Mouse (Mus musculus): ENCODE results near the gene Ccdc40. TPM values are rescaled to one million over a fixed set of nuclear protein-coding genes. Genes with fewer than 3 reads are reported as not detected.
A peak's percentile ranks its signal among the peaks of the same experiment; 100 is the strongest.

Ccdc40 gene
- total and polyA plus RNA-seq, 2 experiments, result 0.09 TPM; not detected in 1

GRCm38 (mm10) chr11:119210321-119211100 lies 17.9 kb upstream of the Ccdc40 start:
- H3K27ac ChIP-seq (replicated peaks; ENCODE audit: insufficient read depth, low read depth, low read length), result no peak overlapping the region
- no peaks in the 10 kb centered on the region for H3K36me3 ChIP-seq (ENCODE audit: control insufficient read depth, insufficient read depth, low read length)
- no peaks in the 10 kb centered on the region for H3K27me3 ChIP-seq (ENCODE audit: control insufficient read depth, insufficient read depth, low read length)
- peak; percentile 75 for DNase-seq (ENCODE audit: extremely low read depth, low read depth, low spot score)
- WGBS, result 53% methylated on average over 32 of the region's 32 CpGs
- TF ChIP-seq POLR2A (IDR thresholded peaks at IDR 0.05; ENCODE audit: extremely low read depth, insufficient read depth, low read length) (no peak), CTCF (IDR thresholded peaks at IDR 0.05; ENCODE audit: low read depth, low read length) (no peak)
- H3K4me3 ChIP-seq (ENCODE audit: insufficient read depth, low read depth, low read length), result no peak overlapping the region
- no peak overlapping the region for H3K9ac ChIP-seq (ENCODE audit: low read depth, low read length)
- no peaks in the 10 kb centered on the region for H3K79me2 ChIP-seq (ENCODE audit: control insufficient read depth, insufficient read depth, low read length)
- H3K4me1 ChIP-seq (ENCODE audit: control insufficient read depth, insufficient read depth, low read length), result peaks cover 16% of the 10 kb centered on the region; the same call in 1 of the 2 replicates

GRCm38 (mm10) chr11:119211604-119212309 lies 16.6 kb upstream of the Ccdc40 start:
- Histone ChIP-seq H3K4me3 (ENCODE audit: insufficient read depth, low read depth, low read length) (no peak overlapping the region), H3K27ac (replicated peaks; ENCODE audit: insufficient read depth, low read depth, low read length) (no peak overlapping the region), H3K27me3 (ENCODE audit: control insufficient read depth, insufficient read depth, low read length) (no peaks in the 10 kb centered on the region), H3K4me1 (ENCODE audit: control insufficient read depth, insufficient read depth, low read length) (peaks cover 24% of the 10 kb centered on the region), H3K79me2 (ENCODE audit: control insufficient read depth, insufficient read depth, low read length) (no peaks in the 10 kb centered on the region), H3K9ac (ENCODE audit: low read depth, low read length) (no peak overlapping the region), H3K36me3 (ENCODE audit: control insufficient read depth, insufficient read depth, low read length) (no peaks in the 10 kb centered on the region)
- DNase-seq (ENCODE audit: extremely low read depth, low read depth, low spot score), result no peak
- no peak for TF ChIP-seq CTCF (IDR thresholded peaks at IDR 0.05; ENCODE audit: low read depth, low read length)
- no peak for TF ChIP-seq POLR2A (IDR thresholded peaks at IDR 0.05; ENCODE audit: extremely low read depth, insufficient read depth, low read length)
- 97% methylated on average over 21 of the region's 21 CpGs for WGBS

- Histone ChIP-seq H3K9ac (ENCODE audit: low read depth, low read length) (no peak overlapping the region), H3K4me1 (ENCODE audit: control insufficient read depth, insufficient read depth, low read length) (peaks cover 32% of the 10 kb centered on the region), H3K79me2 (ENCODE audit: control insufficient read depth, insufficient read depth, low read length) (no peaks in the 10 kb centered on the region), H3K4me3 (ENCODE audit: insufficient read depth, low read depth, low read length) (no peak overlapping the region), H3K27me3 (ENCODE audit: control insufficient read depth, insufficient read depth, low read length) (no peaks in the 10 kb centered on the region), H3K36me3 (ENCODE audit: control insufficient read depth, insufficient read depth, low read length) (no peaks in the 10 kb centered on the region), H3K27ac (replicated peaks; ENCODE audit: insufficient read depth, low read depth, low read length) (peak overlapping the region; percentile 74)
- 21% methylated on average over 19 of the region's 19 CpGs for WGBS
- TF ChIP-seq POLR2A (IDR thresholded peaks at IDR 0.05; ENCODE audit: extremely low read depth, insufficient read depth, low read length), result no peak
- no peak for TF ChIP-seq CTCF (IDR thresholded peaks at IDR 0.05; ENCODE audit: low read depth, low read length)
- peak; percentile 85 for DNase-seq (ENCODE audit: extremely low read depth, low read depth, low spot score)
These were observed 15.0 kb upstream of the Ccdc40 start for GRCm38 (mm10) chr11:119213166-119213885.

GRCm38 (mm10) chr11:119215038-119215904 lies 13.1 kb upstream of the Ccdc40 start:
- Histone ChIP-seq H3K4me3 (ENCODE audit: insufficient read depth, low read depth, low read length) (peak overlapping the region; percentile 33; the same call in 1 of the 2 replicates), H3K9ac (ENCODE audit: low read depth, low read length) (peak overlapping the region; percentile 71), H3K27ac (replicated peaks; ENCODE audit: insufficient read depth, low read depth, low read length) (peak overlapping the region; percentile 96), H3K36me3 (ENCODE audit: control insufficient read depth, insufficient read depth, low read length) (no peaks in the 10 kb centered on the region), H3K27me3 (ENCODE audit: control insufficient read depth, insufficient read depth, low read length) (no peaks in the 10 kb centered on the region), H3K79me2 (ENCODE audit: control insufficient read depth, insufficient read depth, low read length) (no peaks in the 10 kb centered on the region; the same call in 1 of the 2 replicates), H3K4me1 (ENCODE audit: control insufficient read depth, insufficient read depth, low read length) (peaks cover 42% of the 10 kb centered on the region)
- WGBS, result 5% methylated on average over 18 of the region's 18 CpGs
- peak; percentile 66 for TF ChIP-seq CTCF (IDR thresholded peaks at IDR 0.05; ENCODE audit: low read depth, low read length)
- TF ChIP-seq POLR2A (IDR thresholded peaks at IDR 0.05; ENCODE audit: extremely low read depth, insufficient read depth, low read length), result 0 out of 2 replicates have a peak, but pooled peaks have one; percentile 34
- peak; percentile 97 for DNase-seq (ENCODE audit: extremely low read depth, low read depth, low spot score)

- H3K4me3 ChIP-seq (ENCODE audit: insufficient read depth, low read depth, low read length), result no peak overlapping the region
- H3K79me2 ChIP-seq (ENCODE audit: control insufficient read depth, insufficient read depth, low read length), result no peaks in the 10 kb centered on the region; the same call in 1 of the 2 replicates
- peak overlapping the region; percentile 65 for H3K9ac ChIP-seq (ENCODE audit: low read depth, low read length)
- WGBS, result 11% methylated on average over 9 of the region's 9 CpGs
- no peaks in the 10 kb centered on the region for H3K27me3 ChIP-seq (ENCODE audit: control insufficient read depth, insufficient read depth, low read length)
- no peaks in the 10 kb centered on the region for H3K36me3 ChIP-seq (ENCODE audit: control insufficient read depth, insufficient read depth, low read length)
- H3K27ac ChIP-seq (replicated peaks; ENCODE audit: insufficient read depth, low read depth, low read length), result peak overlapping the region; percentile 96
- H3K4me1 ChIP-seq (ENCODE audit: control insufficient read depth, insufficient read depth, low read length), result peaks cover 44% of the 10 kb centered on the region
- DNase-seq (ENCODE audit: extremely low read depth, low read depth, low spot score), result peak; percentile 87
- TF ChIP-seq CTCF (IDR thresholded peaks at IDR 0.05; ENCODE audit: low read depth, low read length) (no peak), POLR2A (IDR thresholded peaks at IDR 0.05; ENCODE audit: extremely low read depth, insufficient read depth, low read length) (no peak)
These were observed 12.4 kb upstream of the Ccdc40 start for GRCm38 (mm10) chr11:119215905-119216507.
